In the genomic region with DNA sequence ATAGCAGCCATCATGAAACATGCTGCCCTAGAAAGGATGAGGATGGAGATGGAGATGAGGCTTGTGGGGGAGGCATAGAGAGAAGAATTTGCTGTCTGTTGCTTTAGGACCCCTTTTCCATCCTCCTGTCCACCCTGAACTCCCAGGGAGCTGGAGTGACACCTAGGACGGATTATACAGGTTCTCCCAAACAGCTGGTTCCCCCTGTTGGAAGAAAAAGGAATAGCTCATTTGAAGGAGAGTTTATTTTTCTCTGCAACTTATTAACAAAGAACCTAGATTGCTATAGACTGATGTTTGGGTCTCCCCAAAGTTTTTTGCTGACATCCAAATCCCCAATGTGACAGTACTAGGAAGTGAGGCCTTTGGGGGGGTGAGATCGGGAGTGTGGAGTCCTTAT, we compare ENCODE assay signal across 1 mouse cellular context.
A peak's percentile ranks its signal among the peaks of the same experiment; 100 is the strongest.
TF ChIP-seq lines count a peak whose summit lies in the region.

No protein-coding gene starts in this region.

TF ChIP-seq in CH12.LX, 34 proteins besides CTCF, POLR2A, EP300 and RAD21:
- TF ChIP-seq UBTF (IDR thresholded peaks at IDR 0.05; ENCODE audit: low read depth, low read length) (no peak), SMC3 (IDR thresholded peaks at IDR 0.05; ENCODE audit: low read depth, low read length) (peak; percentile 55)
